Mouse (Mus musculus) neural tube, embryonic 10.5 days (tissue): Measurements from ENCODE around the gene Polr3h.

Experiments used
- DNase-seq: peaks from one replicate; pipeline ENCODE4 v3.0.0-alpha.2; 2017; ENCODE audit warnings: low spot score; ENCODE audit errors: extremely low spot score

The Polr3h gene

DNA sequence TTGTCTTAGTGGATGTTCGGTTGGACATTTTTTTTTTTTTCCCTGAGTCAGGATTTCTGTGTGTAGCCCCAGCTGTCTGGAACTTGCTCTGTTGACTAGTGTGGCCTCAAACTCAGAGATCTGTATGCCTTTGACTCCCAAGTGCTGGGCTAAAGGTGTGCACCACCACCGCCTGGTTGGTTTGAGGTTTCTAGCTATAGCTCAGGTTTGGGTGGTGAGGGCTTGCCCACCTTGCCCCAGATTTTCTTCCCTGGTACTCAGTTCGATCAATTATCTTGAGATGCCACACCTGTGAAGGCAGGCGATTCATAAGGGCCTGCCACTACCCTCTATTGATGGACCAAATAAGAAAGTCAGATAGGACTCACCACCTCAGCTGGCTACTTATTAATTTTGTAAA is 78.9 kb downstream of the Polr3h start:
- no peak for DNase-seq

DNA sequence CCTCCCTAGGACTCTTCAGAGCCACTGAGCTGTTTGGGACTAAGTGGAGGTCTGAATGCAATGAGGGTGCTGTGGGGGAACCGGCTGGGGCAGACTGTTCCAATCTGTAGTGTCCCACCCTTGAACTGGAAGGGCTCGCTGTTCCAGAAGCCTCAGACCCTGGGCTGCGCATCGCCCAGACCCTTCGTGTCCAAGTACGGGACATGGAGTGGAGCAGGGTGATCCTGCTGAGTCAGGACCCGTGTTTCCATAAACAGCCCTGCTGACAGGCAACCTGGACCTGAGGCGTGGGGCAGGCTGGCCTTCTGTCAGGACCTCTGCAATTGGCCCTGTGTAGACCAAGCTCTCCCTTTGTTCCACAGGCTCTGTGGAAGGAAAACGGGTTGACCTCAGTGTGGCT is 79.3 kb downstream of the Polr3h start:
- DNase-seq: no peak

DNA sequence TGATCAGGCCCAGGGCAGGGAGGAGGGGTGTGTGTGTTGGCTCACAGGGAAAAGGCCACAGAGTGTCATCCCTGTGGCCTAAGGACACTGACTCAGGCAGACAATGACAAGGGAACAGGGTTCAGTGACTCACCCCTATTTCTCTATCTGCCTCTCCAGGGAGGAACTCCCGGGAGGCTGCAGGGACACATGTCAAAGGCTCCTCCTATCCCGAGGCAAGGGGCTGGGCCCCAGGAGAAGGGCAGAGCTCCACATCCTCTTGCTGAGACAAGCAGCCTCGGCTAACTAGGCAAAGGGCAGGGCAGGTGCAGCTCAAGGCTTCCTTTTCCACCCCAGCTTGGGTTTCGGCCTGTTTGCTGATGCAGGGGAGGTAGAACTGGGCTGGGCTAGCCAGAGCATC is 80.3 kb downstream of the Polr3h start:
- no peak for DNase-seq

DNA sequence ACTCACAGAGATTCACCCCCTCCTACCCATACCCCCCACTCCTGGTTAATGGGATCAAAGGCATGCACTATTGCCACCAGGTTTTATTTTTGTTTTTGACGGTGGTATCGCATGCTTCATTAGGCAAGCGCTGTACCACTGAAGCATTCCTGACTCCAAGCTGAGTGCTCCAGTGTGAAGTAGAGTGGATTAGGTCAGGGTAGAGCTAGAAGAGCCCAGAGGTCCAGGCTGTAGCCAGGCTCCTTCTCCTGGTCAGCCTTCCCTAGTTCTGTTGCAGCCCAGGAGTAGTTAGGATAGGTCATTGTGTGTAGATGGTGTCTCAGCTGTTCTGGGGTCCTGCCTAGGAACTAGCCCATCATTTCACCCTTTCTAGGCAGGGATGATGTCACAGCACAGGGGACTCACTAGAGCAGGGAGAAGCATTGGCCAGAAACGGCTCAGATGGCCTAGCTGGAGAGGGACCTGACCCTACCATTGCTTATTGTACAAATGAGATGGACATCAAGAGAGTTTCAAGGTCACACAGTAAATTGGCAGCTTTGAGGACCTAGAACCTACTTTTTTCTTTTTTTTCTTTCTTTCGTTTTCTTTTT is 80.9 kb downstream of the Polr3h start:
- DNase-seq: no peak

DNA sequence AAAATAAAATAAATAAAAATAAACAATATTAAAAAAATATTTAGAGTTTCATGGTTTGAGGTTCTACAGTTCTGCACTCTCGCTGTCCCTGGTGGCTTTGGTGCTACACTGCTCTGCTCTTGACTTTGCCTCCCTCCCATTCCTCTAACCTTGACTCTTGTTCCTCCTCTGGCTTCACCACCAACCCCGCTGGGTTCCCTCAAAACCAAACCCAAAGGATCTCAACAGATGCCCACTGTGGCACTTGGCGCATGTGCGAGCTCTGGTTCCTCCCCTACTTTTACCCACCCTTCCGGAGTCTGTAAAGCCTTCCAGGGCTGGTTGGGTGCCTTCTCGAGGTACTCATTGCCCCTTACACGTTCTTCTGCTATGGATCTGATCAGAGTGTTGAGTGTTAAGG is 83.8 kb downstream of the Polr3h start:
- DNase-seq: no peak

DNA sequence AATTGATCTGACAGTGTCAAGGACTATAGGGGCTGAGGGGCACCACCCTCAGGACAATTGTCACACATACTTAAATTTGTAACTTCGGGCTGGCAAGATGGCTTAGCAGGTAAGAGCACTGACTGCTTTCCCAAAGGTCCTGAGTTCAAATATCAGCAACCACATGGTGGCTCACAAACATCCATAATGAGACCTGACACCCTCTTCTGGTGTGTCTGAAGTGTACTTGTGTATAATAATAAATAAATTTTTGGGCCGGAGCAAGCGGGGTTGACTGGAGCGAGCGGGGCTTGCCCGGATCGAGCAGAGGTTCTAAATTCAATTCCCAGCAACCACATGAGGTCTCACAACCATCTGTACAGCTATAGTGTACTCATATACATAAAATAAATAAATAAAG is 85.7 kb downstream of the Polr3h start:
- no peak for DNase-seq

DNA sequence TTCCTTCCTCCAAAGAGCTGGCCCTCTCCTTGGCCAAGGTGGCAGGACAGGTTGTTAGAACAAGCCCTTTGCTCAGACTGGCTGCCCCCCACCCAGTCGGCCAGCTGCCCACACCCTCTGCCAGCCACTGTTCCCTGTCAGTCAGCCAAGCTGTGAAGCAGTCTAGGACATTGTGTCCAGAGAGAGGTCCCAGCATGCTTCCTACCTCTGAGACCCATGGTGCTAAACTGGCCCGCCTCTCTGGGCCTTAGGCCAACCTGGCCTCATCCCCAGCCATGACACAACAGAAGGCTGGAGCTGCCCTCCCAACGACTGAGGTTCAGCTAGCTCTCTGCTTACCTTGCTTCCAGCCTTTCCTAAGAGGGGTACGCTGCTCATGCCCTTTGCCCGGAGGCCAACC is 86.4 kb downstream of the Polr3h start:
- DNase-seq: no peak

DNA sequence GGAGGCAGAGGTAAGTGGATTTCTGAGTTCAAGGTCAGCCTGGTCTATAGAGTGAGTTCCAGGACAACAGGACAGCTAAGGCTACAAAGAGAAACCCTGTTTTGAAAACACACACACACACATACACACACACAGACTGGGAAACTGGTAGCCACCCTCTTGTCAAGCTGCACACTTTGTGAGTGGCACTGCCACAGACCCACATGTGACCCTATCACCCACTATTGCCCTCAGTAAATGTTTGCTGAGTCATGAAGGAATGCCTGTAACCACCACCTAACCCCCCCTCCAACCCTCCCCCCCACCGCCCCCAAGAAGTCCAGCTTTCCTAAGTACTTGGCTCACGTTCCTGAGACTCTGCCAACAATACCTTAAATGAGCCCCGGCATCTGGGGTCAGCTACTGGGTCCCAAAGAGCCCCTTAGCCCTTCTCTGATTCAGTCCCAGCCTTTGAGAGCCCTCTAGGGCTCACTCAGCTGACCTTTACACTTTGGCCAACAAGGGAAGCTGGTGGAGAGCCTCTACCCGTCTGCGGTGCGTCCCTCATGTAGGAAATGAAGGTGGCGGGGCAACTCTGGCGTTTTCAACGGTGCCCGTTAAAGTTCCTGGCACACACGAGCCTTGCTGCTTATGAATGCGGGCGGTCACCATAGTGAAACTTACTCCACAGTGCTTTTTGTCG is 87.3 kb downstream of the Polr3h start:
- no peak for DNase-seq
